Mouse (Mus musculus) liver, embryonic 14.5 days (tissue): ENCODE measurements at regions not wholly inside any gene's neighbourhood (a gene's known extent, or its start where the extent isn't known, plus 50 kb on each side); places are given as distances from the start of the nearest gene placed in this dataset.

Source experiments
- CTCF ChIP-seq: IDR thresholded peaks from 2 replicates; pipeline ENCODE4 v1.5.1; 2016; ENCODE audit warnings: antibody characterized with exemption, low read depth, control low read depth
- EP300 ChIP-seq: IDR thresholded peaks from 2 replicates; pipeline ENCODE4 v1.6.1; 2016; ENCODE audit warnings: antibody characterized with exemption, low read depth

DNA sequence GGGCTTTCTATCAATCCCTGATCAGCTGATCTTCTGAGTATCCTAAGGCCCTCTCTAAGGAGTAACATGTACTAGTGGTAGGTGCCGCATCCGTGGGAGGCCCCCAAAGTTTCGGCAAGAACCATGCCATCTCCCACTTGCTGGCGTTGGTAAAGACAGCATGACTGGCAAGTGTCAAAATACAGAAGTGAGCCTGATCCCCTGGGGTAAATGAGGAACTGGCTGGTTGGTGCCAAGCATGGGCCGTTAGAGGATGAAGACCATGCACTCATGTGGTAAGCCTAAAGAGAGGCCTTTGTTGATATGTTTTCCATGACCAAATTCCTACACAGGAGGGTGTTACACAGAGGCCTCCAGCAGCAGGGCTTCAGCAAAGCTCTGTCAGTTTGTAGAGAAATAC, 161.9 kb upstream of the Irf2bp2 start:
- TF ChIP-seq CTCF (no peak), EP300 (no peak)
